Mouse (Mus musculus) Patski (cell line): Measurements from ENCODE around the gene Stoml2. TPM values are rescaled to one million over a fixed set of nuclear protein-coding genes. Genes with fewer than 3 reads are reported as not detected.
A peak's percentile ranks its signal among the peaks of the same experiment; 100 is the strongest.

Experiments used
- ATAC-seq: fragments of 100-300 bp; one replicate; pipeline ENCODE4 v1.8.0; 2021
- CTCF ChIA-PET: fragments of 350-600 bp; sonication (Branson Sonifier 250); formaldehyde crosslinking; loops from one replicate; lab custom pipeline; 2022; ENCODE audit warnings: inconsistent platforms; lab: Charles Lee
- POLR2A ChIA-PET: fragments of 350-600 bp; sonication (Branson Sonifier 250); formaldehyde crosslinking; loops from one replicate; lab custom pipeline; 2022; ENCODE audit warnings: antibody characterized with exemption, inconsistent platforms; lab: Charles Lee
- DNase-seq: peaks from one replicate; pipeline ENCODE4 v3.0.0-alpha.2; 2011; ENCODE audit warnings: low read depth, low spot score
- H3K27me3 ChIP-seq: fragments of 371-371 bp; one replicate; pipeline ENCODE4 v1.5.1; 2021
- CTCF ChIP-seq: fragments of 100-300 bp; IDR thresholded peaks from one replicate; pipeline ENCODE4 v1.5.1; 2021
- in situ Hi-C: fragments of 300-500 bp; cut with MboI; formaldehyde crosslinking; loops from 3 replicates; pipeline ENCODE4 v1.11.1; 2018; ENCODE audit warnings: low pct_unique_long_range_greater_than_20kb, mixed read lengths
- polyA plus RNA-seq: library from polyadenylated mRNA; unstranded; gene quantifications from one replicate; pipeline ENCODE4 v1.2.3, GENCODE M21; 2021

The Stoml2 gene
- polyA plus RNA-seq, 1 experiment from 2014 or later: 134 TPM

DNA sequence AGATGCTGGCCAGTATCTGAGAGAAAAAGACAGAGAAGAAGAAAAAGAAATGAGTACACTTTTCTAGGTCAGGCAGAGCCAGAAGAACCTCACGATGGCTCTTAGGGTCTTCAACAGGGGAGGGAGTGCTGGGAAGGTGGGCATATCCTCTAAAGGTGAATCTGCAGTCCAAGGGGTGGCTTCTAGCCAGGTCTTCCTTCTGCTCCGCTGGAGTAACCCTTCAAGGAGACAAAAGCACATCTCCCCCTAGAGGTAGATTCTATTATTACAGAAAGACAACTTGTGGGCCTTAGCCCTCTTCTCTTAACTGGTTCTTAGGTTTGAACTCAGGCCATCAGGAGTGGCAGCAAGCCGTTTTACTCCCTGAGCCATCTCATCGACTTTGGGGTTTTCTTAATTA is 21.1 kb upstream of the Stoml2 start:
- ATAC-seq: no peak
- in situ Hi-C loops: no loop called here
- ChIA-PET CTCF (interaction anchor here (0.7 to 1.4 kb wide), 2 partner anchors 30 to 371 kb away, joined by 3 read pairs; no protein-coding TSS in a partner anchor), POLR2A (interaction anchor here (0.6 kb wide), 1 partner anchor 387 kb away, joined by 3 read pairs; no protein-coding TSS in a partner anchor)
- TF ChIP-seq CTCF: peak; percentile 49
- no peak for DNase-seq
- H3K27me3 ChIP-seq: no peaks in the 10 kb centered on the region

DNA sequence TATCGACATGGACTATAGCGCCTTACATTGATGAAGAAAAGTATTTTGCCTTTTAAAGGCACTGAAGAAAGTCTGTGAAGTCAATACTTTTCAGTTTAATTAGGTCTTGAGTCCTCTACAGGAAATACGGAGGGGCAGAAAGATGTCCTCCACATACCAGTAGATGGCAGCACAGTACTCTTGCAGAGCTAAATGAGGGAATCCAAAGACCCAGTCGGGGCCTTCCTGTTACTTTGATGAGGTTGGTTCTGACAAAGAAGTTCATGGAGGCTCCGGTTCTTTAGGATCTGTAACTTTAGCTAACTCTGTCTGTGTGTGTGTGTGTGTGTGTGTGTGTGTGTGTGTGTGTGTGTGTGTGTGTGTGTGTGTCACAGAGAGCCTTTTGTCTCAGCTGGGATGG is 15.7 kb upstream of the Stoml2 start:
- POLR2A ChIA-PET: interaction anchor here (0.6 kb wide), 3 partner anchors 69 to 1192 kb away, joined by 3 to 5 read pairs (median 3); no protein-coding TSS in a partner anchor
- CTCF ChIA-PET: interaction anchor here (0.9 to 2.6 kb wide), 10 partner anchors 11 to 219 kb away, joined by 3 to 39 read pairs (median 4); partner anchors contain the start of genes Atp8b5, Stoml2 and Unc13b
- in situ Hi-C loops: loop anchor here (5.0 kb wide), 1 partner anchor 375 kb away; no protein-coding TSS in a partner anchor
- ATAC-seq (no peak), DNase-seq (no peak)
- no peaks in the 10 kb centered on the region for H3K27me3 ChIP-seq
- TF ChIP-seq CTCF: no peak

GRCm38 (mm10) chr4:43046607-43047006 is 15.1 kb upstream of the Stoml2 start:
- POLR2A ChIA-PET: interaction anchor here (0.6 kb wide), 2 partner anchors 124 to 1193 kb away, joined by 3 read pairs; no protein-coding TSS in a partner anchor
- DNase-seq: no peak
- no peaks in the 10 kb centered on the region for H3K27me3 ChIP-seq
- ATAC-seq: no peak
- in situ Hi-C loops: loop anchor here (5.0 kb wide), 1 partner anchor 376 kb away; no protein-coding TSS in a partner anchor
- CTCF ChIA-PET: interaction anchor here (1.1 to 2.6 kb wide), 9 partner anchors 12 to 211 kb away, joined by 3 to 39 read pairs (median 4); partner anchors contain the start of genes Stoml2 and Unc13b
- no peak for TF ChIP-seq CTCF

DNA sequence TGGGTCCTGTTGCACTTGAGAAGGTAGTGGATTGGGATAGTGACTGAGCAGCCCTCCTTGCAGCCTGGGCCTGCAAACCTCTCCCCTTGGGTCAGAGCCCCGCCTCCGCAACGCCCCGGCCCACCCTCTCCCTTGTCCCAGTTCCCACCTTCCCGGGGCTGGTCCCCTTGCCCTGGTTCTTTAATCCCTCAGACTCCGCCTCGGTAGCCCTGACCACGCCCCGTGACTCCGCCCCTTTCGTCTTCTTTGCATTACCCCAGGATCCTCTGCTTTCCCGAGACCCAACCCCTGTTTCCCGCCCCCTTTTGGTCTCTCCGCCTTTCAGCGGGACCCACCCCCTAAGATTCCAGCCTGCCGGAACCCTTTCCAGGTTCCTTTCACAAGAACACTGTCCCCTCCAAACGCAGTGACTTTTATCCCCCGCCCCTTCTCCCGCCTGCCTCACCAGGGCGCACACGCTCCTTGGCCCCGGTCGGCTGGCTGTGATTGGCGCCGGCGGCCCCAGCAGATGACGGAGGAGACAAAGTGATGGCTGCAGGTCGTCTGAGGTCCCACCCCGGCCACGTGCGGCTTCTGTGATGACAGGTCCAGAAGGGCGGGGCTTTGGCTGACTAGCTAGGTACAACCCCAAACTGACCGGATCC is 14.3 kb upstream of the Stoml2 start, which contains the start of gene Fam214b:
Gene Fam214b, minus strand, starts transcription at position 562 of the 644 bp plus-strand sequence.
- ATAC-seq (peak; percentile 88), DNase-seq (peak; percentile 83)
- POLR2A ChIA-PET: no interaction called here
- no peak for TF ChIP-seq CTCF
- H3K27me3 ChIP-seq: no peaks in the 10 kb centered on the region
- in situ Hi-C loops: loop anchor here (5.0 kb wide), 1 partner anchor 377 kb away; no protein-coding TSS in a partner anchor
- CTCF ChIA-PET: interaction anchor here (1.1 to 2.6 kb wide), 2 partner anchors 12 to 75 kb away, joined by 3 to 39 read pairs; partner anchors contain the start of gene Unc13b

DNA sequence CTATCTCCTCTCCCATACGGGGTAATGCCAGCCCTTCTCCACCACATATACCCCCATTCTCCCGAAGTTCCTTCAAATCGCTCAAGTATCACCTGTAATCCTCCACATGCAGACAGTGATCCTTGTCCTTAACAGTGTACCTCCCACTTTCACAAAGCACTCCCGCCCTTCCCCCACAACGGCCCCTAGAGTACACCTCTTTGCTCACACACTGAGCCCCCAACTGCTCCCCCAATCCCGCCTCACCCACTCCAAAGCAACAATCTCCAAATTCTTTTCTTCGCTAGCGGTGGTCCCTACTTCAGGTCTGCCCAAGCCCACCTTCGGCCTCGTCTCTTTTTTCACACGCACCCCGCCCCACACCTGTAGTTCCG is 13.8 kb upstream of the Stoml2 start:
- no peak for TF ChIP-seq CTCF
- DNase-seq (no peak), ATAC-seq (no peak)
- POLR2A ChIA-PET: interaction anchor here (0.6 kb wide), 1 partner anchor 35 kb away, joined by 3 read pairs; no protein-coding TSS in a partner anchor
- in situ Hi-C loops: loop anchor here (5.0 kb wide), 1 partner anchor 377 kb away; no protein-coding TSS in a partner anchor
- no peaks in the 10 kb centered on the region for H3K27me3 ChIP-seq
- CTCF ChIA-PET: no interaction called here

DNA sequence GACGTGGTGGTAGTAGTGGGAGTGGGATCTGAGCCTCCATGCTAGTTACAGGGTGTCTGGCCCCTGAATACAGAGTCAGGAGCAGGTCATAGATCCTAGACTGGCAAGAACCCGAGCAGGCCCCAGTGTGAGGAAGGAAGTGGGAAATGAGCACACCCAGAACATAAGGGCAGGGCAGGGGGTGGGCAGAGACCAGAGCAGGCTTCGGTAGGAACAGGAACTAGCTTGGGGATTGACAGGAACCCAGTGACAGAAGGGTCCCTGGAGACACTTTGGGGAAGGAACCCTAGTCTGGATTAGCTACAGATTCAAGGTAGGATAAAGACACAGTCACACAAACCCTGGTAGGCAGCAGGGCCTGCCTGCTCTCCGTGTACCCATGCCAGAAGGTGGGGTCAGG is 13.2 kb upstream of the Stoml2 start:
- ChIA-PET CTCF (no interaction called here), POLR2A (interaction anchor here (0.6 kb wide), 1 partner anchor 36 kb away, joined by 3 read pairs; no protein-coding TSS in a partner anchor)
- TF ChIP-seq CTCF: no peak
- no peak for ATAC-seq
- in situ Hi-C loops: loop anchor here (5.0 kb wide), 1 partner anchor 378 kb away; no protein-coding TSS in a partner anchor
- no peak for DNase-seq
- H3K27me3 ChIP-seq: no peaks in the 10 kb centered on the region

DNA sequence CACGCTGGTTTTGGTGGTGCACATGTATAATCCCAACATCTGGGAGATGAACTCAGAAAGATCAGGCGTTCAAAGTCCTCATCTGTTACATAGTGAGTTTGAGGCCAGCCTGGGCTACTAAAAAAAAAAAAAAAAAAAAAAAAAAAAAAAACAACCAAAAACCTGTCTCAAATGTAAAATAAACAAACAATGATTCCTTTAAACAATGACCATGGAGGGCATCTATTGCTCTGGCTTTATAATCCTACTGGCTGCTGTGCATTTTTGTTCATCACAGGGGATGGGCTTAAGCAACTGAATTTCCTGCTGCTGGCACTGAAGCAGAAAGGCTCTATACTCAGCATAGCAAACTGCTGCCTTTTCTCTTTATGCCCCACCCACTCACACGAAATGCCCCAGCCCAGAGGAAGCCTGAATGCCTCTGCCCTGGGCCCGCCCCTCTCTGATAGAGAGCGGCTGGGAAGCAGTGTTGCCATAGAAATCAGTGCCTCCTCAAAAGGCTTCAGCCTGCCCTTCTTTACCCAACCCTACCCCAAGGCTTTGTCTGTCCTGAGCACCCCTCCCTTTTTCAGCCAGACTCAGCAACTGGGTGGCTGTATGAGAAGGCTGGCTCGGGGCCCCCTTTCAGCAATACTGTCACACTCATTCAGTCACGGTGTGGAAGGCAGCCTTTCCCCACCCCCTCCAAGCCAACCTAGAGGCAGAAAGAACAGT is 12.3 kb upstream of the Stoml2 start:
- in situ Hi-C loops: no loop called here
- H3K27me3 ChIP-seq: no peaks in the 10 kb centered on the region
- ChIA-PET POLR2A (no interaction called here), CTCF (no interaction called here)
- no peak for TF ChIP-seq CTCF
- DNase-seq (no peak), ATAC-seq (no peak)

GRCm38 (mm10) chr4:43040881-43041547 is 9.5 kb upstream of the Stoml2 start:
- CTCF ChIA-PET: interaction anchor here (0.8 kb wide), 1 partner anchor 15 kb away, joined by 3 read pairs; the partner anchor contains the start of gene Pigo
- no peak for ATAC-seq
- TF ChIP-seq CTCF: no peak
- in situ Hi-C loops: no loop called here
- POLR2A ChIA-PET: interaction anchor here (1.0 kb wide), 1 partner anchor 10 kb away, joined by 3 read pairs; no protein-coding TSS in a partner anchor
- no peak for DNase-seq
- H3K27me3 ChIP-seq: no peaks in the 10 kb centered on the region

DNA sequence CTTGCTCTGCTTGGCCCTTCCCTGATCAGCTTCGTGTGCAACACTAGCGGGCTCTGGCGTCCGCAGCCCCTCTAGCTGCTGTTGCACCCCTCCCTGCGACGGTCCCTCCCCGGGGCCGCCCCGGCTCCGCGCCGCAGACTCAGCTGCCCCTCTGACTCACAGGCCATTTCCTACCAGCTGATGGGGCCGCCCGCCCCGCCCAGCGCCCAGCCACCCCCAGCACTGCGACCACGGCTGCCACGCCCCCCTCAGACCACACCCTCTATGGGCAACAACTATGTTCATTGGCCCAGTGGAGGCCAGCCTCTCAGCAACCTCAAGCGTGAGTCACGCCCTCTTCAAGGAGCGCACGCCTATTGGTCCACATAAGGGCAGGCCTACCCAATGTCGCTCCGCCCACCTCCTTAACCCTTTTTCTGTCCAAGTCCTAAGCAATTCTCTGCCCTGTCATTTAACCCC is 8.6 kb upstream of the Stoml2 start:
- CTCF ChIA-PET: no interaction called here
- in situ Hi-C loops: no loop called here

More for the DNA sequence above, 8.6 kb upstream of the Stoml2 start:
- H3K27me3 ChIP-seq: no peaks in the 10 kb centered on the region
- peak; percentile 89 for DNase-seq
- no peak for TF ChIP-seq CTCF
- ATAC-seq: peak; percentile 90
- POLR2A ChIA-PET: interaction anchor here (1.0 to 1.1 kb wide), 2 partner anchors 8 to 10 kb away, joined by 3 read pairs; partner anchors contain the start of gene Stoml2
